Mouse (Mus musculus): ENCODE measurements around the gene Tpcn2.

Gene Tpcn2

DNA sequence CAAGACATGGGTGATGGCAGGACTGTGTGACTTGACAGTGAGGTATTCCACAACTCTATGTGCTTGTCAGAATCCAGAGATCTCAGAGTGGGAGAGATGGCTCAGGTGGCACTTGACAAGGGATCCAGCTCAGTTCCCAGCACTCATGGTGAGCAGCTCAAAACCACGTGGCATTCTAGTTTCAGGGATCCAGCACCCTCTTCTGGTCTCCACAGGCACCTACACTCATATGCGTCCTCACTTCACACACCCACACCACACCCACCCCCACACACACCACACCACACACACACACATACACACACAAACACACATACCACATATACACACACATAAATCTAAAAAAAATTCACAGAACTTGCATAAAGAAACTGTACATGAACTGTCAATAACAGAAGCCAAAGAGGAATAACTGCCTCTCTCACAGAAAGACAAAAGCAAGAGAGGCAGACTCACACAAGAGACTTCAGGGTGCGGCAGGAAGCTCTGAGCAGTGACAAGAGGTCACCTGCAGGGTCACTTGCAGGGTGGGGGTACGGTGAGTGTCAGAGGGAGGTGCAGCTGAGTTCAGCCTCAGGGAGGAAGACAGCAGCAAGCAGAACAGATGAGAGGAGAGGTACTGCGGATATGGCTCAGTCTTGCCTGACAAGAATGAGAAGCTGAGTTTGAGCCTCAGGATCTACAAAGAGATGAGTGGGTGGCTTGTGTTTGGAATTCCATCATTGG, 135.7 kb downstream of the Tpcn2 start:
- no peak for DNase-seq

DNA sequence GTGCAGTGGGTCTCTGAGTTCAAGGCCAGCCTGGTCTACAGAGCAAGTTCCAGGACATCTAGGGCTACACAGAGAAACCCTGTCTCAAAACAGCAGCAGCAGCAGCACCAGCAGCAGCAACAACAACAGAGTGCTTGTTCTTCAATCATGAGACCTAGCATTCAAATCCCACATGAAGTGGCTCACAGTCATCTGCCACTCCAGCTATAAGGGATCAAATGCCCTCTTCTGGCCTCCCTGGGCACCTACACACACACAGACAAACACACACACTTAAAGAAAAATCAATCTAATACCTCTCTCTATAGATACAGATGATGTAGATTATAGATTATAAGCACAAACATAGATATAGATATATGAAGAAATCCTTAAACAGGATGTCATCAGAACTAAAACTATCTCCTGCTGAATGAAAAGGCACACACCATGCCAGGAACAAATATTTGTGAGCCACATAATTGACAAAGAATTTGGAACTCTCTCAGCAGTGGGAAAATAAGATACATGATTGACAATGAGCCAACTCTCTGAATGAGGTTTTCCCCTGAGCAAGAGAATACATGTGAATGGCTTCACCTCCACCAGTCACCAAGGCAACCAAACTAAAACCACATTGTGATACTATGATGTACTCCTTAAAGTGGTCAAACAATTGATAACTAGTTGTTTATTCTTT, 137.4 kb downstream of the Tpcn2 start:
- DNase-seq: no peak

DNA sequence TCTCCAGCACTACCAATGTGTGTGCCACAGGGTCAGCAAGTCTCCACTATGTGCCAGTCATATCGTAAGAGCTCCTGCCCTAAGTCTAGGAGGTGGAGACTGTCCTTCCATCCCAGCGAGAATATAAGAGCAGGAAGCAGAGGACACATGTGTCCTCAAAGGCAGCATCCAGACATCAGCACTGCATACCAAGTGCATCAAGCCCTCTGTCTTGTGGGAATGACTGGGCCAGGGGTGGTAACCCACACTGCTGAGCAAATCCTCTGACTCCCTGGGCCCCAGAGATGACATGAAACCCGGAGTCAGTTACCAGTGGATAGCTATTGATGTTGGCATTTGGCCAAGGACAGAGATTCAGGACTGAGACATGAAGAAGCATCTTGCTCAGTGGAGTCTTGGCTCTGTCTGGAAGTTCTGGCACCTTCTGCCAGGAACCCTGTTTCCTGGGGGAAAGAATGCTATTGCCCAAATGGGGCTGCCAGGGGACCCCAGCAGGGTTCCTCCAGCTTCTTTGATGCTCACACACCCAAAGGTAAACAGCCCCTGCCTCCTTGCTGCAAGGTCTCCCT, 140.2 kb downstream of the Tpcn2 start:
- no peak for DNase-seq

DNA sequence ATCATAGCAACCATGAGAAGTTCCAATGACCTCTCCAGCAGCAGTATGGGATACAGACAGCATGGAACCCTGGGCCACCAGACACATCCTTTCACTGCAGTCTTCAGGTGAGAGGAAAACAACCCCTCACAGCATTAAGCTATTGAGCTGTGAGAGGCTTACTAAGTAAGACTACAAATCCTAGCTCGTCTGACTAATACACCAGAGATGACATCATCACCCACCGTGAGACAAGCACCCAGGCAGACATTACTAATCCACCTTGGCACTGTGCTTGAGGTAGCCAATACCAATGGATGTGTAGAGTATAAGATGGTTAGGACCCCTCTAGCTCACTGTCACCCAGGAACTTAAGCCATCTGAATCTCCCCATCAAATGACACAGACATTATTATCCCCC, 143.2 kb downstream of the Tpcn2 start:
- DNase-seq: no peak

DNA sequence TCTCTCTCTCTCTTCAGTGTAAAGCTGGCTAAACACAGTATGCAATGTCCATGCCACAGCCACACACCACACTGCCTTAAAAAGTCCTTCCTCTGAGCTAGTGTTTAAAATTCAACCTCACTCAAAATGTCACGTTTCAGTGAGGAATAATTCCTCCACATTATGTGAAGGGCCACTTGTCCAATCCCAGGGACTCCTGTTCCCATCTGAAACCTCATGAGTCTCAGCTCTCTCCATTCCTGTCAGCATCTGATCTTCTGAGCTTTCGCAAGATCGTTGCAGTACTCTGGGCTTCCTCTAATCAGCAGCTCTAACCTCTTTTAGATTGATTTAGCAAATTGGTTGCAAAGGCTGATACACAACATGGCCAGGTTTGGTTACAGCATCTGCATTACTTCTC, 144.2 kb downstream of the Tpcn2 start:
- DNase-seq: no peak

DNA sequence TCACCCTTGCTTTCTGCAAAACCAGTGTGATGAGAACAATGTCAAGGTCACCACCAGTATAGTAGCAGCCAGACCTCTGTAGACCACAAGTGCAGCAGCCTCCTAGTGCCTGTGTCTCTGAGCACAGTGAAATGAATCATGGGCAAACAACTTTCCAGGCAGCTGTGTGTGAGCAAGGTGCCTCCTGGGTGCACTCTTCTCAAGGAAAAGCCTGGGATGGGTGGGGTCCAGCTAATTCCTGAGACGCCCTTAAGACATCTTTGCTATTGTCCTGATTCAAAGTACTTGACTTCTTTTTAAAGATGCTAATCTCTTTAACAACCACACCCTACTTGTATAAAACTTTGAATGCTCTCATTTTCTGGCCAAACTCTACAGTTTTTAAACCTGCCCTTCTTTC, 144.7 kb downstream of the Tpcn2 start:
- no peak for DNase-seq

DNA sequence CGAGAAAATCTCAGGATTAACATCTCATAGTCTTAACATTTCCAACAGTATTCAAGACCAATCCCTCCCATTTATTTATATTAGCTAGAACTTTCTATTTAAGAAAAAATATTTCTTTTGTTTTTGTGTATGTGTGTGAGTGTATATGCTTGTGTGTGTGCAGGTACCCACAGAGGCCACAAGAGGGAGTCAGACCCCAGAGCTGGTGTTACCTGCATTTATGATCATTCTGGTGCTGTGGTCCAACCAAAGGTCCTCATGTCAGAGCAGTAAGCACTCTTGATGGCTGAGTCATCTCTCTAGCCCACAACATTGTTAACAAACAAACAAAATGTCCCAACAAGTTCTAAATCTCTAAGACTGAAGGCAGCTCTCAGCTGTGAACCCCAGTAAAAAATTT, 145.9 kb downstream of the Tpcn2 start:
- no peak for DNase-seq

DNA sequence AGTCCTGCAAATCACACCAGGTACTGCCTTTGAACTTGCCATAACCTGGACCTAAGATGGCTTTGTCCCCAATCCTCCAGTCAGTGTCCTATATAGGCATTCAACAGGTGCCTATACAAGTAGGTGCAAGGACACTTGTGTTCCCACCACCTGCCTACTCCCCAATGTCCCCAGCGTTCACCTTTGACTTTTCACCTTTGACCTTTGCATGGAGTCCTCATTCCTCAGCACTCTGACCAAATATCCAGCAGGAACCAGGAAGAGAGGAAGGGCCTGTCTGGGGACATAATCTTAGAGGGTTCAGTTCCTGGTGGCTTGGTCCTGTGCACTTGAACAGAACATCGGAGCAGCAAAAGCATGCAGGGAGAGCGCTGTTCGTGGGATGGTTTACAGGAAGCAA, 147.0 kb downstream of the Tpcn2 start:
- no peak for DNase-seq

All from cerebellum, postnatal 36 days (tissue).